Mouse (Mus musculus) T-helper 2 cell (primary cell): ENCODE results near the gene Atg14.
"Not testable (repeated sequence)": the region's sequence is repeated elsewhere in the genome, so short reads cannot be mapped to it uniquely, and the experiment has no call there.

Experiments used
- in situ Hi-C: fragments of 300-600 bp; cut with MboI, MseI; formaldehyde crosslinking; loops from one replicate; pipeline ENCODE4 v1.15.1; 2025; ENCODE audit warnings: high pct_unique_total_duplicates

The Atg14 gene

DNA sequence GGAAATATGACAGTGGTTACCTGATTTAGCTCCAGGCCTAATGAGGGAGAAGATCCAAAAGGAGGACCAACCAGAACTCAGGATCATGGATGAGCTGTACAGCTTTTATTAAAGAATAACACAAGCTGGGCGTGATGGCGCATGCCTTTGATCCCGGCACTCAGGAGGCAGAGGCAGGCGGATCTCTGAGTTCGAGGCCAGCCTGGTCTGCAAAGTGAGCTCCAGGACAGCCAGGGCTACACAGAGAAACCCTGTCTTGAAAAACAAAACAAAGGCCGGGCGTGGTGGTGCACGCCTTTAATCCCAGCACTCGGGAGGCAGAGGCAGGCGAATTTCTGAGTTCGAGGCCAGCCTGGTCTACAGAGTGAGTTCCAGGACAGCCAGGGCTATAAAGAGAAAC lies at the start of gene Atg14:
TSS of gene Atg14 (minus strand) at position 101 of the 400 bp plus-strand sequence.
- in situ Hi-C loops, result not testable (repeated sequence)

GRCm38 (mm10) chr14:47618891-47619290 lies 48.4 kb upstream of the Atg14 start:
- in situ Hi-C loops, result no loop called here

- in situ Hi-C loops, result no loop called here
Observed at GRCm38 (mm10) chr14:47613254-47613653, 42.8 kb upstream of the Atg14 start.

DNA sequence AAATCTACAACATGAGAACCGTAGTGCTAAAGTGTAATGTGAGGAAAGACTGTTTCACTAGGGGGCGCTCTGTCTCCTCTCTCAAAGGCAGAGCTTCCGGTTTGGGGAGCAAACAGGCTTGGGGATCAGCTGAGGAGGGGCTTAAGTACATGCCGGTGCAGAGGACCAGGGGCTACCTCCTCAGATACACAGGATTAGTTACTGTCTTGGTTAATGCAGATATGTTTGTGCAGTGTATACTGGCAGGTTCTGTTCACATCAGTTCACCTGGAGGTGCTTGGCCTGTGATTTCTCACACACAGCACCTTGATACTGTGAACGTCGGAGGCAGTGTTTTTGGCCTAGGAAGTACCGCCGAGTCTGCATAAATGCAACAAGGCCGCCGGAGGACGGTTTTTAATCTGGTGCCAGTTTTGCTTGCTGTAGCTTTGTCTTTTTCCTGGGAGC lies 27.5 kb upstream of the Atg14 start:
- in situ Hi-C loops, result loop anchor here (10.0 kb wide), 1 partner anchor 97 kb away; no protein-coding TSS in a partner anchor

GRCm38 (mm10) chr14:47594426-47595103 lies 24.1 kb upstream of the Atg14 start:
- in situ Hi-C loops, result loop anchor here (10.0 kb wide), 1 partner anchor 100 kb away; no protein-coding TSS in a partner anchor

DNA sequence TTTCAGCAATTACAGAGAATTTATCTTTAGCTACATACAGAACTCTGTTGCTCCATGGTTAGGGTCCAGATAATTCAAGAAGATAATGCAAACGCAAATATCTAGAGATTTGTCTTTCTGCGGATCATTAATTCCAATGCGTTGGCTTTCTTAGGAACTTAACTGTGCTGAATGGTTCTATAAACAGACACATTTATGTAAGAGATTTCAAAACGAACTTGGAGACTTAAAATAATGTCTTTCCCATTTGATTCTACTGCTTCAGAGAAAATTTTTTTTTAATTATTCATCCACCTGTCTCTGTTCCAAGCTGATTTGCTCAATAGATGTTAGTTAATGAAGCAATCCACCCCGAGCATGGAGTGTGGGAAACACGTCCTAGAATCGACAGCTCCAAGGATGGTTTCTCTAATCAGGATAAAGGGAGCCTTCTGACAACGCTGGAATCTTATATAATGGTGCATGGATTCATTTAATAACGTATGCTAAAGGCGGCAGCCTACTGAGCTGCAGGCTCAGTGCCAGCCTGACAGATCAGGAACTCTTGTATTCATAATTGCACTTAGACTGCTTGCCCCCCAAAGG lies 20.0 kb upstream of the Atg14 start:
- in situ Hi-C loops, result loop anchor here (10.0 kb wide), 1 partner anchor 104 kb away; no protein-coding TSS in a partner anchor

DNA sequence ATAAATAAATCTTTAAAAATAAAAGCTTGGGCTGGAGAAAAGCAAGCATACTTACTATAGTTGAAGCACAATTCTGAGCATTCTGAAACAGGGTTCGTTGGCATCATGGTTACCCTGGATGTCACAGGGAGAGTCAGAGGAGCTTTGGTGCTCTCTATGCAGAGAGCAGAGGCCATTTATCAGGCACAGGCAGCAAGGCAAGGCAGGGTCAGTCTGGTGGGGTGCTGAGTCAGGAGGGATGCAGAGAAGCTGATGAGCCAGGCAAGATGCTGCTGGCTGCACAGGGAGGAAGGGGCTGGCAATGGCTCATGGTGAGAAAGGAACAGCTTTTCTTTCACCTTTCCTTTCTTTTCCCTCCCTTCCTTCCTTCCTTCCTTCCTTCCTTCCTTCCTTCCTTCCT lies 19.0 kb upstream of the Atg14 start:
- in situ Hi-C loops, result no loop called here

DNA sequence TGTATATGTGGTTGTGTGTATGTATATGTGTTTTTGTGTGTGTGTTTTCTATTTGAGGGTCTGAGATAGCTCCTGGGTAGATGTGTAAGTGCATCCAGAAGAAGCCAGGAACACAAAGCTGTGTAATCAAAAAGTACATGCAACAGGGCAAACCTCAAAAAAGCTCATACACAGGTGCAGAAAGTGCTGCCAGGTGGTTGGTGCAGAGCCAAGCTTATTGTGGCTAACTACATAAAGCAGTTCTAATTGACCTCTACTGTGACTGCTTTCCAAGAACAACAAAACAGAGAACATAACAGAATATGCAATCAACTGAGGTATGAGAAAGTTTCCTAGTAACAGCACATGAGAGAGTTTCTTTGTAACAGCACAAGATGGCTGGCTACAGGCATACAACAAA lies 13.9 kb upstream of the Atg14 start:
- in situ Hi-C loops, result no loop called here

DNA sequence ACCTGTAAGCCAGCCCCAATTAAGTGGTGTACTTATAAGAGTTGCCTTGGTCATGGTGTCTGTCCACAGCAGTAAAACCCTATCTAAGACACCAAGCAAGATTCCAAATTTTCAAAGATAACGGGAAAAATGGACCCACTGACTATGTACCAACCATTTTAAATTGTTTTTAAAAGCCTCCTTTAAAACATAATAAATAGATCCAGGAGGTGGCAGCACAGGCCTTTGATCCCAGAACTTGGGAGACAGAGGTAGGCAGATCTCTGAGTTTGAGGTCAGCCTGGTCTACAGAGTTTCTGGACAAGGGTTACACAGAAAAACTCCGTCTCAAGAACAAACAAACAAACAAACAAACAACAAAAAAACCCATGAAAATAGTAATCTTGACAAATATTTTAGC lies 11.2 kb upstream of the Atg14 start:
- in situ Hi-C loops, result no loop called here

- in situ Hi-C loops, result no loop called here
Observed at GRCm38 (mm10) chr14:47581280-47581679, 10.8 kb upstream of the Atg14 start.

GRCm38 (mm10) chr14:47578086-47578485 lies 7.6 kb upstream of the Atg14 start:
- in situ Hi-C loops, result no loop called here

GRCm38 (mm10) chr14:47576687-47577086 lies 6.2 kb upstream of the Atg14 start:
- in situ Hi-C loops, result no loop called here

DNA sequence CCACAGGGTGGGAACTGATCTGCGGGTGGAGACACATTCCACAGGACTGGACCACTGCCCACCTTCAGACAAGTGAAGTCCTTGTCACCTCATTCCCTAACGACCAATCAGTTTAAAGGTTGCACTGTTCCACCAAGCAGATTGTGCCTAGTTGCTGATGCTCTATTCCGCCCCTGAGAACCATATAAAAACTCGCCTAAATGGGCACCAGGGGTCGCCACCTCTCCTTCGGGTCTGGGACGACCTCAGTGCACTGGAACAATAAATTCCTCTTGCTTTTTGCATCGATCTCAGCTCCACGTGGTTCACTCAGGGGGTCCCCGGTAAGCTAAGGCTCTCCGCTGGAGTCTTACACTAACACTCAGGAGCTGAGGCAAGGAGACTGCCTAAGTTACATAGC lies 4.3 kb upstream of the Atg14 start:
- in situ Hi-C loops, result no loop called here

DNA sequence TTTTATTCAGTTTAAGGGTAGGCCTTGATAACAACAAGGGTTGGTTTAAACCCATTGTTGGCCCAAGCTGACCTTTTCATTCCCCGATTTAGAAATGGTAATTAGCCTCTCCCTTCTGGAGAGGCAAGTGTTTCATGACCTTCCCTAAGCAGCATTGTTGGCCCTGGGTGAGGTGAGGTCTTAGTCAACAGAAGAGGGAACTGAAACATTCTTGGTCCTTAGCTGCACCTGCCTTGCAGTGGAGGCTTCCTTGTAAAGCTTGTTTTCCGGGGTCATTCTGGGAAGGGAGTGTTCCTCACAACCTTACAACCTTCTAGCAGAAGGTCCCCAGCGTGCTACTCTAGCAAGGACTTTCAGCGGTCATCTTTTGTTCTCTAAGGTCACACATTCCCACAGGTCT lies 2.3 kb upstream of the Atg14 start:
- in situ Hi-C loops, result no loop called here

GRCm38 (mm10) chr14:47567962-47568652 lies 2.3 kb downstream of the Atg14 start:
- in situ Hi-C loops, result loop anchor here (10.0 kb wide), 1 partner anchor 77 kb away; the partner anchor contains the start of gene Ktn1

- in situ Hi-C loops, result loop anchor here (10.0 kb wide), 1 partner anchor 82 kb away; the partner anchor contains the start of gene Ktn1
Observed at GRCm38 (mm10) chr14:47563106-47563505, 7.3 kb downstream of the Atg14 start.

- in situ Hi-C loops, result loop anchor here (10.0 kb wide), 1 partner anchor 82 kb away; the partner anchor contains the start of gene Ktn1
Observed at GRCm38 (mm10) chr14:47562530-47562929, 7.9 kb downstream of the Atg14 start.

GRCm38 (mm10) chr14:47560714-47561113 lies 9.7 kb downstream of the Atg14 start:
- in situ Hi-C loops, result loop anchor here (10.0 kb wide), 1 partner anchor 84 kb away; the partner anchor contains the start of gene Ktn1

GRCm38 (mm10) chr14:47555225-47555624 lies 15.2 kb downstream of the Atg14 start:
- in situ Hi-C loops, result no loop called here

DNA sequence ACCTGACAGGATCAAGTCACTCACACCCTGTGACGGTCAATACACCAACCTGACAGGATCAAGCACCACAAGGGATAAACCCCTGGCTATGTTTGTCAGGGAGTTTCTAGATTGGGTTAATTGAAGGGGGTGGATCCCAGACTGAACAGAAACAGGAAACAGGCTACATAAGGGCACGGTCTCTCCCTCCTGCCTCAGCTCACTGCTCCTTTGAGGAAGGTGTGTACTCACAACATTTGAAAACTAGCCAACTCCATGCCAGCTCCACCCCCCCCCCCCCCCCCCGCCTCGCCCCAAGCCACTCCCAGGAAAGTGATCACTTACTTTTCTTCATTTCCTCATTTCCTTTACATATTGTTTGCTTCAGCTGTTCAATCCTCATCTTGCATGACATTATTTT lies 16.2 kb downstream of the Atg14 start:
- in situ Hi-C loops, result no loop called here

DNA sequence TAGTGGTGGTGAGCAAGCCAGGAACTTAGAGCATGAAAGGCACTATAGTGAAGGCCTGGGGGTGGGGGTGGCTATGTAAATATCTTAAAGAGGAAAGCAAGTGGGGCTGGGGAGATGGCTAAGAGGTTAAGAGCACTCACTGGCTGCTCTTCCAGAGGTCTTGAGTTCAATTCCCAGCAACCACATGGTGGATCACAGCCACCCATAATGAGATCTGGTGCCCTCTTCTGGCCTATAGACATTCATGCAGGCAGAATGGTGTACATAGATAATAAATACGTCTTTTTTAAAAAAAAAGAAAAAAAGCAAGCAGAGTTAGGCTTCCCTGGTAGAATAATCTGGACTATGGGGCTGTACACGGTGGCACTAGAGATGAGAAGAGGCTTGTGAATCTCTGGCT lies 17.1 kb downstream of the Atg14 start:
- in situ Hi-C loops, result no loop called here

DNA sequence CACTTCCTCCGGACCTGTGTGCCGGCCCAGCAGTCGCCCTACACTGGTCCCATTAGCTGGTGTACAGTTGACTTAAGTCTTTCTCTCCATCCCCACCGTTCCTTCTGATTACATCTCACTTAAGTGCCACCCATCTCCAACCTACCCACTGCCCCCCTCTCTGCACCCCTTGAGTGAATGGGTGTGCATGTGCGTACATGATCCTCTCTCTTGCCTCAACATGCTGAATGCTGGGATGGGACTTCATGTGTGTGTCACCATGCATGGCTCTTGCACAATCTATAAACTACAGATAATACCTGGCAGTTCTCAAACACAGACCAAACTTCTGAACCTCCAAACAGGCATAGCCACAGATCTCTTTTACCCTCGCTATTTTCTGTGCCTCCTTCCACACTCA lies 18.8 kb downstream of the Atg14 start:
- in situ Hi-C loops, result no loop called here
